Mouse (Mus musculus): ENCODE results near the gene Sec22c.

- no peak for TF ChIP-seq POLR2A (IDR thresholded peaks at IDR 0.05; ENCODE audit: control insufficient read depth, low read depth, low read length)
- no peak for TF ChIP-seq CTCF (IDR thresholded peaks at IDR 0.05; ENCODE audit: control insufficient read depth, insufficient read depth, insufficient replicate concordance, low read depth, low read length)
Observed at GRCm38 (mm10) chr9:121677476-121677875, 27.8 kb downstream of the Sec22c start.

All from testis, adult 2 months (tissue).